Mouse (Mus musculus) hindbrain, embryonic 10.5 days (tissue): Measurements from ENCODE around the gene Slc32a1. TPM values are rescaled to one million over a fixed set of nuclear protein-coding genes. Genes with fewer than 3 reads are reported as not detected.
A peak's percentile ranks its signal among the peaks of the same experiment; 100 is the strongest.

Experiments used
- DNase-seq: peaks from one replicate; pipeline ENCODE4 v3.0.0-alpha.2; 2017; ENCODE audit warnings: low spot score
- H3K27ac ChIP-seq: fragments of 300-500 bp; sonication (generic); 2 replicates; pipeline ENCODE4 v1.5.1; 2016; ENCODE audit warnings: mild to moderate bottlenecking, moderate library complexity
- H3K27me3 ChIP-seq: fragments of 300-500 bp; sonication (generic); 2 replicates; pipeline ENCODE4 v1.6.1; 2016; ENCODE audit warnings: mild to moderate bottlenecking; ENCODE audit not compliant: poor library complexity, insufficient read depth, severe bottlenecking
- H3K36me3 ChIP-seq: fragments of 300-500 bp; sonication (generic); 2 replicates; pipeline ENCODE4 v1.6.1; 2016; ENCODE audit warnings: mild to moderate bottlenecking, moderate library complexity
- H3K4me1 ChIP-seq: fragments of 300-500 bp; sonication (generic); replicated peaks from 2 replicates; pipeline ENCODE4 v1.6.1; 2016; ENCODE audit warnings: mild to moderate bottlenecking
- H3K4me3 ChIP-seq: fragments of 300-500 bp; sonication (generic); 2 replicates; pipeline ENCODE4 v1.5.1; 2016; ENCODE audit warnings: mild to moderate bottlenecking, moderate library complexity
- H3K9me3 ChIP-seq: fragments of 300-500 bp; sonication (generic); 2 replicates; pipeline ENCODE4 v1.6.1; 2016; ENCODE audit warnings: mild to moderate bottlenecking, moderate library complexity
- WGBS: fragments of 180-500 bp; shearing (Covaris S2); methylation state at CpG from one replicate; pipeline ENCODE4 v1.1.7; 2016; 5-methylcytosine and 5-hydroxymethylcytosine counted together
- polyA plus RNA-seq: library from polyadenylated mRNA; unstranded; fragments of >200 nt; fragmentation: Nextera tagmentation; extraction: Ambion mirVana; gene quantifications from 2 replicates; pipeline ENCODE4 v1.2.1, GENCODE M21; 2016

Gene Slc32a1
- polyA plus RNA-seq, 1 experiment from 2014 or later = 1.4 TPM

DNA sequence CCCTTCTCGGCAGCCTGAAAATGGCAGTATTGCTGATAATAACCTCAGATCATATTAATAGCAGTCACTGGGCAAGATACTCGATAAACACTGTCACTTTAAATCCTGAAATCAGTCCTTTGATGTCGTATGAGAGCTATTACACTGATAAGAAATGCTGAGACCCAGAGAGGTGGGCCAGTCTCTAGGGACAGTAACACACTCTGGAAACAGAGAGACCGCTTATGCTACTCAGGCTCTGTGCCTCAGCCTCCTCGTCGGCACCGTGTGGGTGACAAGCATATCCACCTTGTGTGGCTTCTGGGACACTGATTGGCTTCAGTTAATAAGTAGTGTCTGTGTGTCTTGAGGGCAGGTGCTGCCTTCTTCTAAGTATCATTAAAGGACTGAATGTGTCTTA, 15.0 kb upstream of the Slc32a1 start:
- Histone ChIP-seq H3K9me3 (no peaks in the 10 kb centered on the region), H3K4me1 (peaks cover 29% of the 10 kb centered on the region), H3K36me3 (no peaks in the 10 kb centered on the region), H3K4me3 (peak overlapping the region; percentile 28), H3K27me3 (peaks cover 79% of the 10 kb centered on the region), H3K27ac (peak overlapping the region; percentile 53)
- WGBS = 26% methylated on average over 7 of the region's 7 CpGs
- DNase-seq = no peak

- Histone ChIP-seq H3K27me3 (peaks cover 91% of the 10 kb centered on the region), H3K36me3 (no peaks in the 10 kb centered on the region), H3K27ac (no peak overlapping the region), H3K9me3 (no peaks in the 10 kb centered on the region), H3K4me1 (peaks cover 21% of the 10 kb centered on the region), H3K4me3 (no peak overlapping the region)
- no peak for DNase-seq
- WGBS = 75% methylated on average over 1 of the region's 1 CpGs
Measured at GRCm38 (mm10) chr2:158596803-158597202, 13.8 kb upstream of the Slc32a1 start.

DNA sequence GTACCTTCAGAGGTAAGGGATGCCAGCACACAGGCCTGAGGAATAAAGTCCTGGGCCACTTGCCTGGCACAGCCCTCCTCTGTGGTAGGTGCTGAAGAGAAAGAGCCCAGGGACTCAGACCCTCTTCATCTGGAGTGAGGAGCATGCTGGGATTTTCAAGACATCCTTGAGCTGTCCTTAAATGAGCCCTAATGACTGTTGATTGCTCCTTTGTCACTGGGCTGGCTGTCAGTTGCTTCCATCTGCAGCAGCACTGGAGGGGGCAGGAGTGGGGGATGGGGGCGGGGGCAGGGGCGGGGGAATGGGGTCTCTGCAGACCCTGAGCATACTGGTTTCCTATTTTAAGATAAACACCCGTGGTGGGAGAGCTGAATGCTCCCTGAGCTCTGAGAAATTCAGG, 10.1 kb upstream of the Slc32a1 start:
- Histone ChIP-seq H3K4me1 (peaks cover 16% of the 10 kb centered on the region), H3K9me3 (no peaks in the 10 kb centered on the region), H3K4me3 (no peak overlapping the region), H3K27me3 (peaks cover 98% of the 10 kb centered on the region), H3K27ac (no peak overlapping the region), H3K36me3 (no peaks in the 10 kb centered on the region)
- no peak for DNase-seq
- WGBS = 40% methylated on average over 3 of the region's 3 CpGs

GRCm38 (mm10) chr2:158601326-158601725, 9.2 kb upstream of the Slc32a1 start:
- no peaks in the 10 kb centered on the region for H3K9me3 ChIP-seq
- peaks cover 18% of the 10 kb centered on the region for H3K4me1 ChIP-seq
- no peak overlapping the region for H3K27ac ChIP-seq
- DNase-seq = no peak
- no peaks in the 10 kb centered on the region for H3K36me3 ChIP-seq
- H3K4me3 ChIP-seq = no peak overlapping the region
- H3K27me3 ChIP-seq = peaks cover 98% of the 10 kb centered on the region
- WGBS = 91% methylated on average over 1 of the region's 1 CpGs

- no peak for DNase-seq
- H3K27me3 ChIP-seq = peaks cover 98% of the 10 kb centered on the region
- H3K36me3 ChIP-seq = no peaks in the 10 kb centered on the region
- peaks cover 27% of the 10 kb centered on the region for H3K4me1 ChIP-seq
- H3K27ac ChIP-seq = peak overlapping the region; percentile 8; the same call in 1 of the 2 replicates
- WGBS = 36% methylated on average over 15 of the region's 15 CpGs
- H3K4me3 ChIP-seq = no peak overlapping the region
- H3K9me3 ChIP-seq = no peaks in the 10 kb centered on the region
Measured at GRCm38 (mm10) chr2:158602663-158603062, 7.9 kb upstream of the Slc32a1 start.

GRCm38 (mm10) chr2:158606511-158606964, 4.0 kb upstream of the Slc32a1 start:
- Histone ChIP-seq H3K4me1 (peaks cover 46% of the 10 kb centered on the region), H3K9me3 (no peaks in the 10 kb centered on the region), H3K27me3 (peaks cover 98% of the 10 kb centered on the region), H3K36me3 (no peaks in the 10 kb centered on the region), H3K4me3 (0 out of 2 replicates have a peak overlapping the region, but pooled peaks have one; percentile 10), H3K27ac (peak overlapping the region; percentile 2; the same call in 1 of the 2 replicates)
- DNase-seq = peak; percentile 41
- 7% methylated on average over 4 of the region's 4 CpGs for WGBS

- Histone ChIP-seq H3K36me3 (no peaks in the 10 kb centered on the region), H3K9me3 (no peaks in the 10 kb centered on the region), H3K4me3 (peak overlapping the region; percentile 47), H3K27me3 (peaks cover 100% of the 10 kb centered on the region), H3K4me1 (peaks cover 55% of the 10 kb centered on the region), H3K27ac (peak overlapping the region; percentile 74)
- under 1% methylated on average over 27 of the region's 27 CpGs for WGBS
- DNase-seq = peak; percentile 52
Measured at GRCm38 (mm10) chr2:158609681-158610080, 886 bp upstream of the Slc32a1 start.

DNA sequence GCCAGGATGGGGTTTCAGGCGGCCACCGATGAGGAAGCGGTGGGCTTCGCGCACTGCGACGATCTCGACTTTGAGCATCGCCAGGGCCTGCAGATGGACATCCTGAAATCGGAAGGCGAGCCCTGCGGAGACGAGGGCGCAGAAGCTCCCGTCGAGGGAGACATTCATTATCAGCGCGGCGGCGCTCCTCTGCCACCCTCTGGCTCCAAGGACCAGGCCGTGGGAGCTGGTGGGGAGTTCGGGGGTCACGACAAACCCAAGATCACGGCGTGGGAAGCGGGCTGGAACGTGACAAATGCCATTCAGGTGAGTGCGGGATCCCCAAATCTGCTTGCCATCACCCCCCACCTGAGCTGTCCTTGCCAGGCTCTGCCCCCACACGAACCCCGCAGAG, 756 bp downstream of the Slc32a1 start:
- H3K27me3 ChIP-seq = peaks cover 100% of the 10 kb centered on the region
- peaks cover 68% of the 10 kb centered on the region for H3K4me1 ChIP-seq
- WGBS = under 1% methylated on average over 30 of the region's 30 CpGs
- H3K36me3 ChIP-seq = no peaks in the 10 kb centered on the region
- peak; percentile 61 for DNase-seq
- H3K4me3 ChIP-seq = peak overlapping the region; percentile 47
- no peaks in the 10 kb centered on the region for H3K9me3 ChIP-seq
- H3K27ac ChIP-seq = peak overlapping the region; percentile 74

GRCm38 (mm10) chr2:158611726-158612670, 1.4 kb downstream of the Slc32a1 start:
- Histone ChIP-seq H3K9me3 (no peaks in the 10 kb centered on the region), H3K4me3 (peak overlapping the region; percentile 47), H3K36me3 (no peaks in the 10 kb centered on the region), H3K27me3 (peaks cover 100% of the 10 kb centered on the region), H3K27ac (peak overlapping the region; percentile 74; the same call in 1 of the 2 replicates), H3K4me1 (peaks cover 66% of the 10 kb centered on the region)
- DNase-seq = peak; percentile 63
- 2% methylated on average over 30 of the region's 30 CpGs for WGBS

DNA sequence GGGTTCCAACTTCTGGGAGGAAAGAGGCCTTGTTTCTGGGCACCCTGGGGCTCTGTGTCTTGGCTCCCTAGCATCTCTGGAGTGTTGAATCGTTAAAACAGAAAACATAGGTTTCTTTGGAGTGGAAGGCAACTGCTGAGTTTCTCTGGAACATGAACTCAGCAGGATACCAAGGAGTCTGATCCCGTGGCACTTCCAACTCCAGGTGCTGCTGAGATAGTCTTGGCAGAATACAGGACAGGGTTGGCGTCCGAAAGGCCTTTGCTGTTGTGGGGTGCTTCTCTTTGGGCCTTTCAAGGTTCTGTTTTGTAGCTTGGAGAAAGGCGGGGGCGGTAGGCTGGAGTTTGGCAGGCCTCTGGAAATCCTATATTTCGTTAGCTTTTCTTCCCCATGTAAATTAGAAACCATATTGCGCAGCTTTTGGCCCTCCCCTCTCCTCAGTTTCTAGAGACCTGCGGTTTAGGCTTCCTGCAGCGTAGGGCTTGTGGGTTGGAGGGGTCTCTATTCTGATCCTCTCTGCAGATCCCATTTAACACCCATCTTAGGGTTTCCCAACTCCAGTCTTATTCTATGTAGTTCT, 2.2 kb downstream of the Slc32a1 start:
- H3K27ac ChIP-seq = no peak overlapping the region
- H3K4me1 ChIP-seq = peaks cover 63% of the 10 kb centered on the region
- 5% methylated on average over 10 of the region's 10 CpGs for WGBS
- H3K27me3 ChIP-seq = peaks cover 100% of the 10 kb centered on the region
- peak overlapping the region; percentile 47; the same call in 1 of the 2 replicates for H3K4me3 ChIP-seq
- no peak for DNase-seq
- H3K9me3 ChIP-seq = no peaks in the 10 kb centered on the region
- no peaks in the 10 kb centered on the region for H3K36me3 ChIP-seq

DNA sequence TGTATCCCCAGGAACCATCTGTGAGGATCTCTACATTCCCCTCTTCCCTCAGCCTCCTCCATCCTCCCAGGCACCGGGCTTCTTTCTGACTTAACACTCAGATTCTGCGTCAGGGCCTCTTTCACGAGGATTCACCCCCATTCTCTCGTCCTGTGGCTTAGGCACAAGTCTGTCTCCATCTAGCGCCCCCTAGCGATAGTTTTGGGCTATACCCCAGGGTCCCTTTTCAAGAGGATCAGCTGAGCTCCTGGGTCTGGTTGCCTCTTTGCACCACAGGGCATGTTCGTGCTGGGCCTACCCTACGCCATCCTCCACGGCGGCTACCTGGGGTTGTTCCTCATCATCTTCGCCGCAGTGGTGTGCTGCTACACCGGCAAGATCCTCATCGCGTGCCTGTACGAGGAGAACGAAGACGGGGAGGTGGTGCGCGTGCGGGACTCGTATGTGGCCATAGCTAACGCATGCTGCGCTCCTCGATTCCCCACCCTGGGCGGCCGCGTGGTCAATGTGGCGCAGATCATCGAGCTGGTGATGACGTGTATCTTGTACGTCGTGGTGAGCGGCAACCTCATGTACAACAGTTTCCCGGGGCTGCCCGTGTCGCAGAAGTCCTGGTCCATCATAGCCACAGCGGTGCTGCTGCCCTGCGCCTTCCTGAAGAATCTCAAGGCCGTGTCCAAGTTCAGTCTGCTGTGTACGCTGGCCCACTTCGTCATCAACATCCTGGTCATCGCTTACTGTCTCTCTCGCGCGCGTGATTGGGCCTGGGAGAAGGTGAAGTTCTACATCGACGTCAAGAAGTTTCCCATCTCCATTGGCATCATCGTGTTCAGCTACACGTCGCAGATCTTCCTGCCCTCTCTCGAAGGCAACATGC, 3.2 kb downstream of the Slc32a1 start:
- WGBS = 3% methylated on average over 53 of the region's 53 CpGs
- Histone ChIP-seq H3K4me1 (peaks cover 63% of the 10 kb centered on the region), H3K36me3 (no peaks in the 10 kb centered on the region), H3K27ac (no peak overlapping the region), H3K27me3 (peaks cover 100% of the 10 kb centered on the region), H3K4me3 (peak overlapping the region; percentile 38), H3K9me3 (no peaks in the 10 kb centered on the region)
- DNase-seq = peak; percentile 85

GRCm38 (mm10) chr2:158614418-158614955, 3.9 kb downstream of the Slc32a1 start:
- WGBS = 2% methylated on average over 47 of the region's 47 CpGs
- H3K4me3 ChIP-seq = peak overlapping the region; percentile 38
- no peaks in the 10 kb centered on the region for H3K9me3 ChIP-seq
- H3K36me3 ChIP-seq = no peaks in the 10 kb centered on the region
- DNase-seq = no peak
- peaks cover 57% of the 10 kb centered on the region for H3K4me1 ChIP-seq
- peaks cover 100% of the 10 kb centered on the region for H3K27me3 ChIP-seq
- H3K27ac ChIP-seq = peak overlapping the region; percentile 40; the same call in 1 of the 2 replicates
